Mouse (Mus musculus): Measurements from ENCODE around the gene Rnf44. TPM values are rescaled to one million over a fixed set of nuclear protein-coding genes. Genes with fewer than 3 reads are reported as not detected.

Rnf44 gene
- polyA plus RNA-seq, 1 experiment, result 43.7 TPM

- H3K4me3 ChIP-seq, result no peak overlapping the region
- peaks cover 63% of the 10 kb centered on the region for H3K79me2 ChIP-seq (ENCODE audit: control insufficient read depth, insufficient read depth)
- H3K36me3 ChIP-seq (ENCODE audit: control insufficient read depth, insufficient read depth), result peaks cover 32% of the 10 kb centered on the region
- no peaks in the 10 kb centered on the region for H3K27me3 ChIP-seq (ENCODE audit: control insufficient read depth, insufficient read depth, insufficient read length)
- no peak overlapping the region for H3K4me2 ChIP-seq (ENCODE audit: low read depth)
- TF ChIP-seq POLR2A (IDR thresholded peaks at IDR 0.05; ENCODE audit: insufficient read length, low read depth), result no peak
- no peak for TF ChIP-seq USF1 (IDR thresholded peaks at IDR 0.05; ENCODE audit: low read depth)
- no peak for TF ChIP-seq REST (IDR thresholded peaks at IDR 0.05; ENCODE audit: insufficient read depth, insufficient read length)
- no peak overlapping the region for H3ac ChIP-seq (ENCODE audit: control insufficient read depth, insufficient read length)
These were observed 58.7 kb downstream of the Rnf44 start for GRCm38 (mm10) chr13:54635011-54635410.

GRCm38 (mm10) chr13:54632731-54633277, 60.9 kb downstream of the Rnf44 start:
- Histone ChIP-seq H3K27me3 (ENCODE audit: control insufficient read depth, insufficient read depth, insufficient read length) (no peaks in the 10 kb centered on the region), H3K79me2 (ENCODE audit: control insufficient read depth, insufficient read depth) (peaks cover 85% of the 10 kb centered on the region), H3K4me3 (no peak overlapping the region), H3K36me3 (ENCODE audit: control insufficient read depth, insufficient read depth) (peaks cover 20% of the 10 kb centered on the region), H3ac (ENCODE audit: control insufficient read depth, insufficient read length) (no peak overlapping the region), H3K4me2 (ENCODE audit: low read depth) (no peak overlapping the region)
- no peak for TF ChIP-seq MYOG (IDR thresholded peaks at IDR 0.05; ENCODE audit: control insufficient read depth in 1 of 3, insufficient read depth in 1 of 3, insufficient read length in 2 of 3, low read depth in 2 of 3)
- TF ChIP-seq MYOD1 (IDR thresholded peaks at IDR 0.05; ENCODE audit: control insufficient read depth in 1 of 3, insufficient read length in 2 of 3, low read depth in 2 of 3), result no peak

Other genes with a start within 250 kb of the Rnf44 start
- 40.6 TPM for gene Thoc3, start 225.1 kb downstream of the Rnf44 start, polyA plus RNA-seq (2012; fragmentation: generic; extraction: Trizol)
- 3.8 TPM for gene Simc1, start 190.1 kb downstream of the Rnf44 start, polyA plus RNA-seq (2012; fragmentation: generic; extraction: Trizol)
- gene 4833439L19Rik, start 128.5 kb downstream of the Rnf44 start, polyA plus RNA-seq (2012; fragmentation: generic; extraction: Trizol), result 117 TPM
- 15.3 TPM for gene Arl10, start 118.9 kb downstream of the Rnf44 start, polyA plus RNA-seq (2012; fragmentation: generic; extraction: Trizol)
- gene Nop16, start 103.8 kb downstream of the Rnf44 start, polyA plus RNA-seq (2012; fragmentation: generic; extraction: Trizol), result 51.1 TPM
- 234 TPM for gene Higd2a, start 103.7 kb downstream of the Rnf44 start, polyA plus RNA-seq (2012; fragmentation: generic; extraction: Trizol)
- 43.0 TPM for gene Cltb, start 82.6 kb downstream of the Rnf44 start, polyA plus RNA-seq (2012; fragmentation: generic; extraction: Trizol)
- gene Faf2, start 72.1 kb downstream of the Rnf44 start, polyA plus RNA-seq (2012; fragmentation: generic; extraction: Trizol), result 30.3 TPM
- not detected for gene Cdhr2, start 7.6 kb upstream of the Rnf44 start, polyA plus RNA-seq (2012; fragmentation: generic; extraction: Trizol)
- 0.11 TPM for gene Gprin1, start 56.0 kb upstream of the Rnf44 start, polyA plus RNA-seq (2012; fragmentation: generic; extraction: Trizol)
- gene Sncb, start 72.7 kb upstream of the Rnf44 start, polyA plus RNA-seq (2012; fragmentation: generic; extraction: Trizol), result not detected
- not detected for gene Eif4e1b, start 90.1 kb upstream of the Rnf44 start, polyA plus RNA-seq (2012; fragmentation: generic; extraction: Trizol)
- 65.3 TPM for gene Tspan17, start 95.5 kb upstream of the Rnf44 start, polyA plus RNA-seq (2012; fragmentation: generic; extraction: Trizol)

Data from myocyte (in vitro differentiated cells).